ENCODE assay signal across 21 mouse cellular contexts in the genomic region with DNA sequence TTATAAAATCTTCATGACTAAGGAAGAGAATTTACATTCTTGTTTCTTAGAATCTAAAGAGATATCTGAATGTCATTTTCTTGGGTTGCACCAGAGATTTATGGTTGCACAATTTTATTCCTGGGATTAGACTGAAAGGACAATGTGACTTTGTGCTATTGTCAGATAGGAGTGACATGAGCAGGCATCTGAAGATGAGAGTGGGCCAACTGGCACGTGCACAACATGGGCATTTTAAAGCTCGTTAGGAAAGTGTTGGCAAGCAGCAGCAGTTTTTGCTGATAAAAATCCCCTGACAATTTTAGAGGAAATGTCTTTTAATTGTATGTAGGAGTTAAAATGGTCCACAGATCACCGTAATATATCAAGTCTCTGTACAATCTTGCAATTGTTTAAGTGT.
DNase-seq lines count a peak whose midpoint lies in the region; ATAC-seq and TF ChIP-seq lines count a peak whose summit lies in the region.
"Had no signal": no experiment of that assay in that cellular context is flagged by ENCODE, and none has a peak within 500 bp of the region (broad histone marks: within the 10 kb centered on the region; RNA-seq: fewer than 3 reads in every experiment).

No protein-coding gene starts in this region.

- 27% methylated on average over 3 of the region's 3 CpGs for WGBS in forebrain, embryonic 14.5 days
- 61% methylated on average over 3 of the region's 3 CpGs for WGBS in forebrain, embryonic 11.5 days
- WGBS in hindbrain, postnatal 0 days = 34% methylated on average over 3 of the region's 3 CpGs
- WGBS in hindbrain, embryonic 16.5 days = 43% methylated on average over 3 of the region's 3 CpGs
- WGBS in neural tube, embryonic 14.5 days = 36% methylated on average over 3 of the region's 3 CpGs
- WGBS in neural tube, embryonic 15.5 days = 33% methylated on average over 3 of the region's 3 CpGs

- H3K27ac ChIP-seq in forebrain, embryonic 14.5 days (ENCODE audit: low read depth, low read length) = no peak overlapping the region
- H3K27ac ChIP-seq in forebrain, embryonic 11.5 days (ENCODE audit: low read depth, low read length) = no peak overlapping the region
- no peak overlapping the region for H3K27ac ChIP-seq in hindbrain, postnatal 0 days
- H3K27ac ChIP-seq in hindbrain, embryonic 16.5 days (ENCODE audit: low read depth, low read length) = no peak overlapping the region
- no peak overlapping the region for H3K27ac ChIP-seq in neural tube, embryonic 14.5 days (ENCODE audit: low read depth, low read length)
- no peak overlapping the region for H3K27ac ChIP-seq in neural tube, embryonic 15.5 days (replicated peaks)
- H3K27ac ChIP-seq: embryonic facial prominence, embryonic 15.5 days; heart, embryonic 13.5 days; hindbrain, embryonic 12.5 days had no signal

- no peak overlapping the region for H3K9ac ChIP-seq in forebrain, embryonic 14.5 days (ENCODE audit: low read length)
- no peak overlapping the region for H3K9ac ChIP-seq in forebrain, embryonic 11.5 days (ENCODE audit: low read length)
- H3K9ac ChIP-seq in hindbrain, postnatal 0 days (replicated peaks; ENCODE audit: low read length) = no peak overlapping the region
- no peak overlapping the region for H3K9ac ChIP-seq in hindbrain, embryonic 16.5 days (ENCODE audit: low read depth, low read length)
- H3K9ac ChIP-seq in neural tube, embryonic 14.5 days (replicated peaks; ENCODE audit: low read depth, low read length) = no peak overlapping the region
- no peak overlapping the region for H3K9ac ChIP-seq in neural tube, embryonic 15.5 days (replicated peaks)
- H3K9ac ChIP-seq: embryonic facial prominence, embryonic 15.5 days; heart, embryonic 13.5 days; hindbrain, embryonic 12.5 days had no signal

- H3K4me2 ChIP-seq in forebrain, embryonic 14.5 days (ENCODE audit: low read length) = no peak overlapping the region
- no peak overlapping the region for H3K4me2 ChIP-seq in forebrain, embryonic 11.5 days (ENCODE audit: low read depth, low read length, severe bottlenecking)
- no peak overlapping the region for H3K4me2 ChIP-seq in hindbrain, postnatal 0 days (ENCODE audit: low read depth, low read length)
- H3K4me2 ChIP-seq in hindbrain, embryonic 16.5 days (ENCODE audit: low read length) = no peak overlapping the region
- H3K4me2 ChIP-seq in neural tube, embryonic 14.5 days (ENCODE audit: low read depth, low read length) = no peak overlapping the region
- H3K4me2 ChIP-seq in neural tube, embryonic 15.5 days = no peak overlapping the region
- H3K4me2 ChIP-seq: embryonic facial prominence, embryonic 15.5 days; heart, embryonic 13.5 days; hindbrain, embryonic 12.5 days had no signal

- peak; percentile 72 for ATAC-seq in forebrain, embryonic 14.5 days
- ATAC-seq in forebrain, embryonic 11.5 days (replicated peaks; ENCODE audit: low FRiP score) = no peak
- ATAC-seq in hindbrain, postnatal 0 days = no peak
- ATAC-seq in hindbrain, embryonic 16.5 days = no peak
- ATAC-seq in neural tube, embryonic 14.5 days (ENCODE audit: low read depth) = 0 out of 2 replicates have a peak, but pooled peaks have one; percentile 51
- ATAC-seq in neural tube, embryonic 15.5 days (ENCODE audit: low FRiP score) = no peak
- ATAC-seq: intestine, embryonic 16.5 days had no signal

- H3K4me1 ChIP-seq in forebrain, embryonic 14.5 days (ENCODE audit: control insufficient read depth, insufficient read depth, low read length) = no peaks in the 10 kb centered on the region
- H3K4me1 ChIP-seq in forebrain, embryonic 11.5 days (replicated peaks; ENCODE audit: control insufficient read depth, insufficient read depth, low read length) = no peaks in the 10 kb centered on the region
- H3K4me1 ChIP-seq in hindbrain, postnatal 0 days (ENCODE audit: insufficient read depth, low read length) = no peaks in the 10 kb centered on the region
- H3K4me1 ChIP-seq in hindbrain, embryonic 16.5 days (ENCODE audit: control insufficient read depth, insufficient read depth, low read depth, low read length) = no peaks in the 10 kb centered on the region
- H3K4me1 ChIP-seq in neural tube, embryonic 14.5 days (ENCODE audit: control insufficient read depth, insufficient read depth, low read length) = no peaks in the 10 kb centered on the region
- no peaks in the 10 kb centered on the region for H3K4me1 ChIP-seq in neural tube, embryonic 15.5 days
- H3K4me1 ChIP-seq: embryonic facial prominence, embryonic 15.5 days; heart, embryonic 13.5 days; hindbrain, embryonic 12.5 days had no signal

- H3K36me3 ChIP-seq in forebrain, embryonic 14.5 days (ENCODE audit: control insufficient read depth, insufficient read depth, low read length) = no peaks in the 10 kb centered on the region
- H3K36me3 ChIP-seq in forebrain, embryonic 11.5 days (ENCODE audit: control insufficient read depth, insufficient read depth, low read length) = no peaks in the 10 kb centered on the region
- no peaks in the 10 kb centered on the region for H3K36me3 ChIP-seq in hindbrain, postnatal 0 days (ENCODE audit: insufficient read depth, low read length)
- H3K36me3 ChIP-seq in hindbrain, embryonic 16.5 days (ENCODE audit: control insufficient read depth, insufficient read depth, low read length) = no peaks in the 10 kb centered on the region
- H3K36me3 ChIP-seq in neural tube, embryonic 14.5 days (ENCODE audit: control insufficient read depth, insufficient read depth, low read length) = no peaks in the 10 kb centered on the region
- no peaks in the 10 kb centered on the region for H3K36me3 ChIP-seq in neural tube, embryonic 15.5 days
- H3K36me3 ChIP-seq: embryonic facial prominence, embryonic 15.5 days; heart, embryonic 13.5 days; hindbrain, embryonic 12.5 days had no signal

- DNase-seq in forebrain, embryonic 14.5 days (ENCODE audit: low spot score) = peak; percentile 67
- DNase-seq in forebrain, embryonic 11.5 days (ENCODE audit: low spot score) = no peak
- peak; percentile 25 for DNase-seq in hindbrain, postnatal 0 days (ENCODE audit: low spot score)
- DNase-seq in kidney, postnatal 36 days = no peak
- DNase-seq: adrenal gland, adult 2 months; adrenal gland, postnatal 25 days; cerebellum, adult 11 months; cerebellum, adult 9-10 months; embryo, embryonic 11 days; gastrocnemius, postnatal 36 days; heart, adult 11 months; heart, postnatal 36 days; kidney, adult 2 months had no signal

- TF ChIP-seq CTCF in hindbrain, postnatal 0 days (IDR thresholded peaks at IDR 0.05; ENCODE audit: low read depth) = no peak

- no peak overlapping the region for H3K4me3 ChIP-seq in forebrain, embryonic 14.5 days (ENCODE audit: low read depth, low read length)
- no peak overlapping the region for H3K4me3 ChIP-seq in forebrain, embryonic 11.5 days (ENCODE audit: low read depth, low read length)
- H3K4me3 ChIP-seq in hindbrain, postnatal 0 days (ENCODE audit: low read length) = no peak overlapping the region
- no peak overlapping the region for H3K4me3 ChIP-seq in hindbrain, embryonic 16.5 days (ENCODE audit: low read length)
- no peak overlapping the region for H3K4me3 ChIP-seq in neural tube, embryonic 14.5 days (ENCODE audit: low read depth, low read length)
- H3K4me3 ChIP-seq in neural tube, embryonic 15.5 days (replicated peaks) = no peak overlapping the region
- H3K4me3 ChIP-seq: embryonic facial prominence, embryonic 15.5 days; erythroblast, embryonic 14.5 days; heart, embryonic 13.5 days; hindbrain, embryonic 12.5 days had no signal

- H3K27me3 ChIP-seq in forebrain, embryonic 14.5 days (replicated peaks; ENCODE audit: control insufficient read depth, insufficient read depth, low read length) = no peaks in the 10 kb centered on the region
- no peaks in the 10 kb centered on the region for H3K27me3 ChIP-seq in forebrain, embryonic 11.5 days (ENCODE audit: control insufficient read depth, insufficient read depth, low read length)
- no peaks in the 10 kb centered on the region for H3K27me3 ChIP-seq in hindbrain, postnatal 0 days (ENCODE audit: insufficient read depth, low read length)
- no peaks in the 10 kb centered on the region for H3K27me3 ChIP-seq in hindbrain, embryonic 16.5 days (replicated peaks; ENCODE audit: control insufficient read depth, insufficient read depth, low read length)
- H3K27me3 ChIP-seq in neural tube, embryonic 14.5 days (ENCODE audit: control insufficient read depth, insufficient read depth, low read length) = no peaks in the 10 kb centered on the region
- H3K27me3 ChIP-seq in neural tube, embryonic 15.5 days (replicated peaks) = no peaks in the 10 kb centered on the region
- H3K27me3 ChIP-seq: embryonic facial prominence, embryonic 15.5 days; heart, embryonic 13.5 days; hindbrain, embryonic 12.5 days had no signal

- H3K9me3 ChIP-seq in forebrain, embryonic 14.5 days (replicated peaks; ENCODE audit: control insufficient read depth, low read length) = no peaks in the 10 kb centered on the region
- H3K9me3 ChIP-seq in forebrain, embryonic 11.5 days (ENCODE audit: control insufficient read depth, low read length) = no peaks in the 10 kb centered on the region
- no peaks in the 10 kb centered on the region for H3K9me3 ChIP-seq in hindbrain, postnatal 0 days (ENCODE audit: low read length)
- H3K9me3 ChIP-seq in hindbrain, embryonic 16.5 days (ENCODE audit: control insufficient read depth, low read length) = no peaks in the 10 kb centered on the region
- H3K9me3 ChIP-seq in neural tube, embryonic 14.5 days (ENCODE audit: control insufficient read depth, low read length) = no peaks in the 10 kb centered on the region
- no peaks in the 10 kb centered on the region for H3K9me3 ChIP-seq in neural tube, embryonic 15.5 days (replicated peaks)
- H3K9me3 ChIP-seq: embryonic facial prominence, embryonic 15.5 days; heart, embryonic 13.5 days; hindbrain, embryonic 12.5 days had no signal

Comparison
In these comparisons a context has a peak if more than half of its experiments do, and no peak if none do; other contexts are left out.
1. ATAC-seq: peak in forebrain, embryonic 14.5 days (single experiment) and neural tube, embryonic 14.5 days (single experiment); none in forebrain, embryonic 11.5 days (single experiment), hindbrain, postnatal 0 days (single experiment), hindbrain, embryonic 16.5 days (single experiment) and neural tube, embryonic 15.5 days (single experiment).
2. DNase-seq: peak in forebrain, embryonic 14.5 days (single experiment) and hindbrain, postnatal 0 days (single experiment); none in forebrain, embryonic 11.5 days (single experiment) and kidney, postnatal 36 days (0 of 2).